10 mouse cellular contexts compared by ENCODE assay signal in genomic region chr9:41583276-41583675, GRCm38 (mm10).
A peak's percentile ranks its signal among the peaks of the same experiment; 100 is the strongest.
DNase-seq lines count a peak whose midpoint lies in the region; ATAC-seq lines count a peak whose summit lies in the region.
"Had no signal": no experiment of that assay in that cellular context is flagged by ENCODE, and none has a peak within 500 bp of the region (broad histone marks: within the 10 kb centered on the region; RNA-seq: fewer than 3 reads in every experiment).

No protein-coding gene starts in this region.

- peaks cover 3% of the 10 kb centered on the region; the same call in 1 of the 2 replicates for H3K27me3 ChIP-seq in liver, embryonic 11.5 days (replicated peaks; ENCODE audit: control insufficient read depth, insufficient read depth, low read length)
- H3K27me3 ChIP-seq in forebrain, embryonic 10.5 days (ENCODE audit: poor library complexity, severe bottlenecking) = no peaks in the 10 kb centered on the region
- H3K27me3 ChIP-seq in intestine, embryonic 15.5 days (replicated peaks) = no peaks in the 10 kb centered on the region
- no peaks in the 10 kb centered on the region for H3K27me3 ChIP-seq in neural tube, embryonic 14.5 days (ENCODE audit: control insufficient read depth, insufficient read depth, low read length)

- H3K27ac ChIP-seq in liver, embryonic 11.5 days (ENCODE audit: low read depth, low read length) = peak overlapping the region; percentile 64
- H3K27ac ChIP-seq in forebrain, embryonic 10.5 days = peak overlapping the region; percentile 89
- H3K27ac ChIP-seq in intestine, embryonic 15.5 days = peak overlapping the region; percentile 22
- H3K27ac ChIP-seq in neural tube, embryonic 14.5 days (ENCODE audit: low read depth, low read length) = peak overlapping the region; percentile 99
- H3K27ac ChIP-seq: liver, embryonic 14.5 days had no signal

- intact Hi-C loops in gastrocnemius, postnatal 14 days (cut with DNase I; ENCODE audit: low total_unique reads) = loop anchor here (5.0 kb wide), 1 partner anchor 369 kb away; no protein-coding TSS in a partner anchor

- peak overlapping the region; percentile 54 for H3K4me2 ChIP-seq in liver, embryonic 11.5 days
- H3K4me2 ChIP-seq in intestine, embryonic 15.5 days (replicated peaks) = peak overlapping the region; percentile 62
- H3K4me2 ChIP-seq in neural tube, embryonic 14.5 days (ENCODE audit: low read depth, low read length) = peak overlapping the region; percentile 86

- H3K9ac ChIP-seq in liver, embryonic 11.5 days (ENCODE audit: low read depth, low read length) = peak overlapping the region; percentile 56
- peak overlapping the region; percentile 4 for H3K9ac ChIP-seq in intestine, embryonic 15.5 days
- H3K9ac ChIP-seq in neural tube, embryonic 14.5 days (replicated peaks; ENCODE audit: low read depth, low read length) = peak overlapping the region; percentile 100
- H3K9ac ChIP-seq: liver, embryonic 14.5 days had no signal

- H3K36me3 ChIP-seq in liver, embryonic 11.5 days (ENCODE audit: control insufficient read depth, insufficient read depth, low read length) = no peaks in the 10 kb centered on the region
- peaks cover 28% of the 10 kb centered on the region for H3K36me3 ChIP-seq in forebrain, embryonic 10.5 days (replicated peaks)
- no peaks in the 10 kb centered on the region for H3K36me3 ChIP-seq in intestine, embryonic 15.5 days
- peaks cover 12% of the 10 kb centered on the region; the same call in 1 of the 2 replicates for H3K36me3 ChIP-seq in neural tube, embryonic 14.5 days (ENCODE audit: control insufficient read depth, insufficient read depth, low read length)

- no peak for ATAC-seq in liver, embryonic 11.5 days (replicated peaks; ENCODE audit: low FRiP score)
- ATAC-seq in intestine, embryonic 15.5 days = no peak
- ATAC-seq in neural tube, embryonic 14.5 days (ENCODE audit: low read depth) = no peak

- no peaks in the 10 kb centered on the region for H3K9me3 ChIP-seq in liver, embryonic 11.5 days (ENCODE audit: control insufficient read depth, low read length)
- H3K9me3 ChIP-seq in forebrain, embryonic 10.5 days = no peaks in the 10 kb centered on the region
- no peaks in the 10 kb centered on the region for H3K9me3 ChIP-seq in intestine, embryonic 15.5 days
- H3K9me3 ChIP-seq in neural tube, embryonic 14.5 days (ENCODE audit: control insufficient read depth, low read length) = no peaks in the 10 kb centered on the region

- peak overlapping the region; percentile 38 for H3K4me3 ChIP-seq in liver, embryonic 11.5 days (ENCODE audit: low read depth, low read length)
- peak overlapping the region; percentile 60 for H3K4me3 ChIP-seq in forebrain, embryonic 10.5 days
- H3K4me3 ChIP-seq in intestine, embryonic 15.5 days (replicated peaks) = peak overlapping the region; percentile 52
- H3K4me3 ChIP-seq in neural tube, embryonic 14.5 days (ENCODE audit: low read depth, low read length) = peak overlapping the region; percentile 89

- 67% methylated on average over 8 of the region's 8 CpGs for WGBS in liver, embryonic 11.5 days
- WGBS in forebrain, embryonic 10.5 days = 69% methylated on average over 8 of the region's 8 CpGs
- 31% methylated on average over 8 of the region's 8 CpGs for WGBS in intestine, embryonic 15.5 days
- 25% methylated on average over 8 of the region's 8 CpGs for WGBS in neural tube, embryonic 14.5 days

- no peak for DNase-seq in liver, embryonic 11.5 days (ENCODE audit: low spot score)
- DNase-seq in liver = no peak
- no peak for DNase-seq in forebrain, embryonic 10.5 days (ENCODE audit: extremely low spot score, low spot score)
- no peak for DNase-seq in gastrocnemius, postnatal 14 days
- no peak for DNase-seq in kidney, adult 8-10 months
- no peak for DNase-seq in urinary bladder, postnatal 14 days (ENCODE audit: low spot score)
- DNase-seq: cerebellum, adult 11-12 months had no signal

- H3K4me1 ChIP-seq in liver, embryonic 11.5 days (replicated peaks; ENCODE audit: control insufficient read depth, insufficient read depth, low read length) = no peaks in the 10 kb centered on the region
- H3K4me1 ChIP-seq in forebrain, embryonic 10.5 days = peaks cover 80% of the 10 kb centered on the region
- H3K4me1 ChIP-seq in intestine, embryonic 15.5 days (replicated peaks) = 0 out of 2 replicates have a peak, but pooled peaks cover 3% of the 10 kb centered on the region
- H3K4me1 ChIP-seq in neural tube, embryonic 14.5 days (ENCODE audit: control insufficient read depth, insufficient read depth, low read length) = peaks cover 22% of the 10 kb centered on the region

Comparison
In these comparisons a context has a peak if more than half of its experiments do, and no peak if none do; other contexts are left out.
1. H3K27ac ChIP-seq: peak in every context shown above with its lines; median percentile 99 in neural tube, embryonic 14.5 days; 89 in forebrain, embryonic 10.5 days; 64 in liver, embryonic 11.5 days; 22 in intestine, embryonic 15.5 days.
2. H3K4me3 ChIP-seq: peak in every context shown above with its lines; median percentile 89 in neural tube, embryonic 14.5 days; 60 in forebrain, embryonic 10.5 days; 52 in intestine, embryonic 15.5 days; 38 in liver, embryonic 11.5 days.
3. H3K9ac ChIP-seq: peak in every context shown above with its lines; median percentile 100 in neural tube, embryonic 14.5 days; 56 in liver, embryonic 11.5 days; 4 in intestine, embryonic 15.5 days.